24 mouse cellular contexts compared by ENCODE assay signal in the genomic region with DNA sequence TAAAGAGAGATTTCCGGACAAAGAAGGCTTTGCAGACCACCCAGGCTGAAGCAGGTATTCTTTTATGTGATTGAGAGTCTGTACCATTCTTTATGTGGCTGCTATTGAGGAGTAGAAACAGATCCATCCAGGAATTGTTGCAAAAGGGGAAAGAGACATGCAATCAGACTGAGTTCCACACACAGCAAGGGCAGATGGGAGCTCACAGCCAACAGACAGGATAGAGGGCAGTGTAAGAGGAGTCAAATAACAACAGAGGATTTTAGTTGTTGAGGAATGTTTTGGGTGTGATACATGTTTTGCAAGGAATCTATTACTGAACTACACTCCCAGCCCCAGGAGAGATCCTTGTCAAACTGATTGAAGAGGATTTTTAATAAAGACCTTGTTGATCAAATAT.
DNase-seq lines count a peak whose midpoint lies in the region; ATAC-seq and TF ChIP-seq lines count a peak whose summit lies in the region.
"Had no signal": no experiment of that assay in that cellular context is flagged by ENCODE, and none has a peak within 500 bp of the region (broad histone marks: within the 10 kb centered on the region; RNA-seq: fewer than 3 reads in every experiment).

No protein-coding gene starts in this region.

- no peaks in the 10 kb centered on the region for H3K27me3 ChIP-seq in kidney, embryonic 15.5 days
- no peaks in the 10 kb centered on the region for H3K27me3 ChIP-seq in lung, embryonic 15.5 days
- H3K27me3 ChIP-seq: CH12.LX; embryonic facial prominence, embryonic 12.5 days; forebrain, embryonic 13.5 days; forebrain, embryonic 15.5 days; Patski had no signal

- TF ChIP-seq CTCF in gastrocnemius, adult 2 months (IDR thresholded peaks at IDR 0.05) = no peak

- H3K4me2 ChIP-seq in kidney, embryonic 15.5 days = no peak overlapping the region
- no peak overlapping the region for H3K4me2 ChIP-seq in lung, embryonic 15.5 days
- H3K4me2 ChIP-seq: embryonic facial prominence, embryonic 12.5 days; forebrain, embryonic 13.5 days; forebrain, embryonic 15.5 days had no signal

- no peaks in the 10 kb centered on the region for H3K9me3 ChIP-seq in kidney, embryonic 15.5 days (replicated peaks)
- no peaks in the 10 kb centered on the region for H3K9me3 ChIP-seq in lung, embryonic 15.5 days
- H3K9me3 ChIP-seq: embryonic facial prominence, embryonic 10.5 days; embryonic facial prominence, embryonic 12.5 days; forebrain, embryonic 13.5 days; forebrain, embryonic 15.5 days; G1E had no signal

- DNase-seq in gastrocnemius, adult 2 months = no peak
- no peak for DNase-seq in gastrocnemius, postnatal 36 days
- DNase-seq in kidney, postnatal 14 days = no peak
- DNase-seq in lung, postnatal 4 days = no peak
- DNase-seq: adrenal gland, adult 8-10 months; adrenal gland, postnatal 14 days; adrenal gland, postnatal 36 days; B cell, adult 2 months; cerebellum, adult 11-12 months; cerebellum, adult 2 months; cerebellum, adult 9-10 months; cerebellum, postnatal 10 days; cerebellum, postnatal 25 days had no signal

- H3K36me3 ChIP-seq in kidney, embryonic 15.5 days = no peaks in the 10 kb centered on the region
- H3K36me3 ChIP-seq in lung, embryonic 15.5 days = no peaks in the 10 kb centered on the region
- H3K36me3 ChIP-seq: embryonic facial prominence, embryonic 10.5 days; embryonic facial prominence, embryonic 12.5 days; forebrain, embryonic 15.5 days; G1E had no signal

- H3K4me3 ChIP-seq in gastrocnemius, adult 2 months = no peak overlapping the region
- no peak overlapping the region for H3K4me3 ChIP-seq in kidney, embryonic 15.5 days (replicated peaks)
- no peak overlapping the region for H3K4me3 ChIP-seq in lung, embryonic 15.5 days
- H3K4me3 ChIP-seq: embryonic facial prominence, embryonic 10.5 days; embryonic facial prominence, embryonic 12.5 days; forebrain, embryonic 13.5 days; forebrain, embryonic 15.5 days had no signal

- 59% methylated on average over 1 of the region's 1 CpGs for WGBS in kidney, embryonic 15.5 days
- WGBS in lung, embryonic 15.5 days = 43% methylated on average over 1 of the region's 1 CpGs

- peaks cover 4% of the 10 kb centered on the region for H3K4me1 ChIP-seq in kidney, embryonic 15.5 days
- H3K4me1 ChIP-seq in lung, embryonic 15.5 days = peaks cover 45% of the 10 kb centered on the region

- peak overlapping the region; percentile 13; the same call in 1 of the 2 replicates for H3K27ac ChIP-seq in gastrocnemius, adult 2 months
- H3K27ac ChIP-seq in kidney, embryonic 15.5 days = 0 out of 2 replicates have a peak overlapping the region, but pooled peaks have one; percentile 3
- H3K27ac ChIP-seq in lung, embryonic 15.5 days = 0 out of 2 replicates have a peak overlapping the region, but pooled peaks have one; percentile 24
- H3K27ac ChIP-seq: embryonic facial prominence, embryonic 10.5 days; embryonic facial prominence, embryonic 12.5 days; forebrain, embryonic 13.5 days; forebrain, embryonic 15.5 days had no signal

- intact Hi-C loops in gastrocnemius, adult 2 months (cut with DNase I) = no loop called here
- intact Hi-C loops in gastrocnemius, postnatal 36 days (cut with DNase I) = no loop called here

- ATAC-seq in kidney, embryonic 15.5 days (replicated peaks; ENCODE audit: low FRiP score) = no peak
- ATAC-seq in lung, embryonic 15.5 days (ENCODE audit: borderline replicate concordance, extremely low read depth, low FRiP score, low TSS enrichment) = no peak
- ATAC-seq: activated CD4-positive, CD25-positive, alpha-beta regulatory T cell, adult 4 months; CD4-positive, CD25-positive, alpha-beta regulatory T cell, adult 4 months; forebrain, embryonic 13.5 days; forebrain, embryonic 15.5 days; Patski had no signal

- H3K9ac ChIP-seq in kidney, embryonic 15.5 days = no peak overlapping the region
- H3K9ac ChIP-seq in lung, embryonic 15.5 days = no peak overlapping the region
- H3K9ac ChIP-seq: embryonic facial prominence, embryonic 12.5 days; forebrain, embryonic 13.5 days; forebrain, embryonic 15.5 days had no signal
